Mouse (Mus musculus) thymus, postnatal 0 days (tissue): Measurements from ENCODE around the gene Gphn. TPM values are rescaled to one million over a fixed set of nuclear protein-coding genes. Genes with fewer than 3 reads are reported as not detected.

Experiments
- DNase-seq: peaks from one replicate; pipeline ENCODE4 v3.0.0-alpha.2; 2015; ENCODE audit warnings: low spot score
- polyA plus RNA-seq: library from polyadenylated mRNA; unstranded; fragments of >200 nt; fragmentation: Nextera tagmentation; extraction: Ambion mirVana; gene quantifications from 2 replicates; pipeline ENCODE4 v1.2.1, GENCODE M21; 2015

Gene Gphn
- polyA plus RNA-seq, 1 experiment from 2014 or later, result 8.9 TPM

- no peak for DNase-seq
Measured at GRCm38 (mm10) chr12:78693281-78693680, 467.1 kb downstream of the Gphn start.

GRCm38 (mm10) chr12:78717783-78718182 lies 491.6 kb downstream of the Gphn start:
- no peak for DNase-seq

DNA sequence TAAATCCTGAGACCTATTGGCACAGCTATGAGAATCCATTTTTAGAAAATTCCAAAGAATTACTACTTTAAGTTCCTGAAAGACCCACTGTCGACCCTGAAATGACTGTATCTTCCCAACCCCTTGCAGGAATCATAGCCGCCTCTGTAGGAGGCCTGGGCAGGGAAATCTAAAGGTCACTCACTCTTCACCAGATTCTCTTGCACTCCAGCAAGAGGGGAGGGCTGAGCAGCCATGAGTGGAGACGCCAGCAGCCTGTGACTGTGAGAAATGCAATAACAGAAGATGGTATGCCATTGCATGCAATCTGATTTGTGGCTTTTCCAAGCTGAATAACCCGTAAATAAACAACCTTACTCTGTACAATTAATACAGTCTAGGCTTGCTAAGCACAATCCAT lies 501.5 kb downstream of the Gphn start:
- DNase-seq, result no peak

Other genes starting within 250 kb of the Gphn start
- not detected in 2 replicates for gene Gm6657, start 32.1 kb upstream of the Gphn start, polyA plus RNA-seq